Mouse (Mus musculus) megakaryocyte, embryonic 14.5 days (primary cell): Measurements from ENCODE around the gene Gm20388.

ENCODE experiments used
- FLI1 ChIP-seq: IDR thresholded peaks from 2 replicates; pipeline ENCODE4 v1.6.1; 2012; ENCODE audit warnings: low read length, inconsistent platforms, mixed read lengths
- GATA1 ChIP-seq: IDR thresholded peaks from 3 replicates; pipeline ENCODE4 v1.6.1; 2012; ENCODE audit warnings: mixed read lengths, low read length, inconsistent platforms, borderline replicate concordance

DNA sequence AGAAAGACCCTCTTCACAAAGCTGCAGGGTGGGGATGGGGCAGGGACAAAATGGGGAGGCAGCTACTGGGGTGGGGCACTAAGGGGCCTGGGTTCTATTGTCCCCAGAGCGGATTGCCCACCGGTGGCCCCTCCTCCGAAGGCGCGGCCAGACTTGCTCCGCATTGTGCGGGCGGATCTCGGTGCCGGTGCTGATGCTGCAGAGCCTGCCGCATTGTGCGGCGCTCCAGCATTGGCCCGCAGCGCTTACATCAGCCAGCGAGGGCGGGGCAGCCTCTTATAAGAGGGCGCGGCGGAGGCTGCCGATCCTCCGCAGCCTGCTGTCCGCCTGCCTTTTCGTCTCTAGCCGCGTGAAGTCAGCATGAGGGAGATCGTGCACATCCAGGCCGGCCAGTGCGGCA is 3500.6 kb downstream of the Gm20388 start, which contains the start of gene Tubb3:
- TF ChIP-seq GATA1 (no peak), FLI1 (no peak)
